Mouse (Mus musculus): ENCODE data around the gene Trir.

GRCm38 (mm10) chr8:85036381-85036717 lies 9.7 kb downstream of the Trir start:
- TF ChIP-seq CTCF (IDR thresholded peaks at IDR 0.05; ENCODE audit: insufficient read depth, low read depth, low read length) (no peak), POLR2A (IDR thresholded peaks at IDR 0.05; ENCODE audit: insufficient read depth, low read depth, low read length) (no peak)

All from olfactory bulb, adult 2 months (tissue).